Mouse (Mus musculus) cortical plate, adult 2 months (tissue): ENCODE measurements around the gene Klk15.

ENCODE experiments used
- CTCF ChIP-seq: fragments of 200-500 bp; IDR thresholded peaks from 2 replicates; pipeline ENCODE4 v1.5.1; 2011; ENCODE audit warnings: mild to moderate bottlenecking, control low read depth, low read length; ENCODE audit not compliant: insufficient read depth; ENCODE audit errors: extremely low read depth
- POLR2A ChIP-seq: fragments of 200-500 bp; IDR thresholded peaks from 2 replicates; pipeline ENCODE4 v1.6.1; 2011; ENCODE audit warnings: mild to moderate bottlenecking, low read length, control low read depth; ENCODE audit not compliant: insufficient read depth; ENCODE audit errors: extremely low read depth

GRCm38 (mm10) chr7:43932337-43932736 lies 1.2 kb upstream of the Klk15 start:
- no peak for TF ChIP-seq CTCF
- TF ChIP-seq POLR2A: no peak
